ENCODE assay signal across 17 mouse cellular contexts in the genomic region with DNA sequence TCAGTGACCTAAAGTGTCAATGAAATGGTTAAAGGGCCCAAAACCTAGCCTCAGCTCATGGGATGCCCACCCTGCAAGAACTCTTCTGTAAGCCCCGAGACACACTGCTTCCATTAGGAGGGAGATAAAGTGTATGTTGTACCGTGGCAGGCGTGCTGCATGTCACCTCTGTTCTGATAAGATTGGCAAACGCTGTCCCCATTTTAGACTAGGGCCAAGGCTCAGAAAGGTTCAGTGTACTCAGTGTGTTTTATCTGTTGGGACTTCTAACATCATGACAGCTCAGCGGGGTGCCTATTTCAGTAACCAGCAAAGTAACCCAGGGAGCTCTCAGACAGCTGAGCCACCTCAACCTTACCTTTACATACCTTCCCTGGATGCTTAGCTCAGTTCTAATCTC.
DNase-seq lines count a peak whose midpoint lies in the region; ATAC-seq and TF ChIP-seq lines count a peak whose summit lies in the region.
"Had no signal": no experiment of that assay in that cellular context is flagged by ENCODE, and none has a peak within 500 bp of the region (broad histone marks: within the 10 kb centered on the region; RNA-seq: fewer than 3 reads in every experiment).

No protein-coding gene starts in this region.

- H3K4me3 ChIP-seq in heart, embryonic 13.5 days: no peak overlapping the region
- H3K4me3 ChIP-seq in stomach, embryonic 14.5 days (ENCODE audit: low read depth, low read length): no peak overlapping the region
- no peak overlapping the region for H3K4me3 ChIP-seq in stomach, postnatal 0 days (ENCODE audit: low read depth, low read length)
- peak overlapping the region in 1 of 2 experiments; percentile 33; a peak in 2 of 4 replicates for H3K4me3 ChIP-seq in liver, embryonic 14.5 days (ENCODE audit: insufficient read depth in 1 of 2, low read depth in 2 of 2, low read length in 2 of 2)
- H3K4me3 ChIP-seq: gastrocnemius, adult 2 months; midbrain, embryonic 10.5 days had no signal

- intact Hi-C loops in heart, postnatal 36 days (cut with DNase I): no loop called here

- no peak for DNase-seq in heart, postnatal 36 days
- DNase-seq in stomach, postnatal 0 days (ENCODE audit: low spot score): no peak
- DNase-seq in liver, embryonic 14.5 days (ENCODE audit: low read depth in 3 of 3, low spot score in 3 of 3): peak; percentile 78 to 80 (median 78)
- DNase-seq in thymus, postnatal 36 days: no peak
- DNase-seq in adrenal gland, adult (ENCODE audit: inconsistent age in 2 of 2, low spot score in 1 of 2): no peak
- DNase-seq in frontal cortex, adult 2 months (ENCODE audit: extremely low spot score in 1 of 2, low spot score in 1 of 2): no peak
- DNase-seq: adrenal gland, adult 8-10 months; cerebellum, postnatal 36 days; gastrocnemius, adult 2 months; heart, postnatal 10 days; lung, adult 2 months; thymus, postnatal 25 days had no signal

- no peak for TF ChIP-seq EP300 in stomach, postnatal 0 days (optimal IDR thresholded peaks at IDR 0.05)
- TF ChIP-seq EP300 in liver, embryonic 14.5 days (IDR thresholded peaks at IDR 0.05; ENCODE audit: low read depth): peak; percentile 90

- TF ChIP-seq CTCF in stomach, postnatal 0 days (IDR thresholded peaks at IDR 0.05; ENCODE audit: low read depth): no peak
- no peak for TF ChIP-seq CTCF in liver, embryonic 14.5 days (IDR thresholded peaks at IDR 0.05; ENCODE audit: low read depth)

- peaks cover 52% of the 10 kb centered on the region for H3K4me1 ChIP-seq in heart, embryonic 13.5 days
- H3K4me1 ChIP-seq in stomach, embryonic 14.5 days (ENCODE audit: control insufficient read depth, insufficient read depth, low read length): peaks cover 15% of the 10 kb centered on the region; the same call in 1 of the 2 replicates
- 0 out of 2 replicates have a peak, but pooled peaks cover 2% of the 10 kb centered on the region for H3K4me1 ChIP-seq in stomach, postnatal 0 days (replicated peaks; ENCODE audit: control insufficient read depth, insufficient read depth)
- peaks cover 56 to 61% of the 10 kb centered on the region in 2 experiments for H3K4me1 ChIP-seq in liver, embryonic 14.5 days (replicated peaks; ENCODE audit: control insufficient read depth in 2 of 2, insufficient read depth in 2 of 2, low read length in 1 of 2)

- H3K9me3 ChIP-seq in heart, embryonic 13.5 days: no peaks in the 10 kb centered on the region
- H3K9me3 ChIP-seq in stomach, embryonic 14.5 days (ENCODE audit: control insufficient read depth, low read depth, low read length): no peaks in the 10 kb centered on the region
- no peaks in the 10 kb centered on the region for H3K9me3 ChIP-seq in stomach, postnatal 0 days (ENCODE audit: control insufficient read depth, low read length)
- H3K9me3 ChIP-seq in liver, embryonic 14.5 days (ENCODE audit: control insufficient read depth, low read length): no peaks in the 10 kb centered on the region
- H3K9me3 ChIP-seq: midbrain, embryonic 10.5 days had no signal

- no peaks in the 10 kb centered on the region for H3K36me3 ChIP-seq in heart, embryonic 13.5 days
- no peaks in the 10 kb centered on the region for H3K36me3 ChIP-seq in stomach, embryonic 14.5 days (ENCODE audit: control insufficient read depth, insufficient read depth, low read length)
- H3K36me3 ChIP-seq in stomach, postnatal 0 days (ENCODE audit: control insufficient read depth, insufficient read depth, low read length): no peaks in the 10 kb centered on the region
- H3K36me3 ChIP-seq in liver, embryonic 14.5 days (replicated peaks; ENCODE audit: control insufficient read depth, insufficient read depth, low read depth): no peaks in the 10 kb centered on the region
- H3K36me3 ChIP-seq: midbrain, embryonic 10.5 days had no signal

- peaks cover 16% of the 10 kb centered on the region; the same call in 1 of the 2 replicates for H3K27me3 ChIP-seq in heart, embryonic 13.5 days (replicated peaks)
- no peaks in the 10 kb centered on the region for H3K27me3 ChIP-seq in stomach, embryonic 14.5 days (ENCODE audit: control insufficient read depth, insufficient read depth, low read length)
- no peaks in the 10 kb centered on the region for H3K27me3 ChIP-seq in stomach, postnatal 0 days (ENCODE audit: control insufficient read depth, insufficient read depth, low read length)
- no peaks in the 10 kb centered on the region for H3K27me3 ChIP-seq in liver, embryonic 14.5 days (ENCODE audit: control insufficient read depth, insufficient read depth, low read length)

- H3K27ac ChIP-seq in heart, embryonic 13.5 days (replicated peaks): peak overlapping the region; percentile 45
- H3K27ac ChIP-seq in stomach, embryonic 14.5 days (ENCODE audit: low read length): no peak overlapping the region
- no peak overlapping the region for H3K27ac ChIP-seq in stomach, postnatal 0 days (replicated peaks)
- peak overlapping the region; percentile 99 for H3K27ac ChIP-seq in liver, embryonic 14.5 days
- H3K27ac ChIP-seq: gastrocnemius, adult 2 months; kidney, postnatal 0 days; midbrain, embryonic 10.5 days had no signal

- 10% methylated on average over 5 of the region's 5 CpGs for WGBS in heart, embryonic 13.5 days
- 54% methylated on average over 5 of the region's 5 CpGs for WGBS in stomach, embryonic 14.5 days
- WGBS in stomach, postnatal 0 days: 62% methylated on average over 5 of the region's 5 CpGs
- 3% methylated on average over 5 of the region's 5 CpGs for WGBS in liver, embryonic 14.5 days (ENCODE audit: insufficient replicate concordance)

- H3K9ac ChIP-seq in heart, embryonic 13.5 days: no peak overlapping the region
- H3K9ac ChIP-seq in stomach, embryonic 14.5 days (replicated peaks; ENCODE audit: low read depth, low read length): no peak overlapping the region
- no peak overlapping the region for H3K9ac ChIP-seq in stomach, postnatal 0 days (ENCODE audit: low read length)
- peak overlapping the region; percentile 78 for H3K9ac ChIP-seq in liver, embryonic 14.5 days (replicated peaks)

- no peak for ATAC-seq in heart, embryonic 13.5 days (ENCODE audit: extremely low read depth, insufficient number of reproducible peaks, low FRiP score, low TSS enrichment)
- peak; percentile 50; the same call in 1 of the 2 replicates for ATAC-seq in stomach, embryonic 14.5 days (ENCODE audit: insufficient number of reproducible peaks, insufficient read depth, low FRiP score, low read depth)
- no peak for ATAC-seq in stomach, postnatal 0 days (ENCODE audit: low FRiP score, low TSS enrichment)
- ATAC-seq in liver, embryonic 14.5 days (ENCODE audit: insufficient read depth): peak; percentile 80
- ATAC-seq: forebrain, embryonic 14.5 days had no signal

- no peak overlapping the region for H3K4me2 ChIP-seq in heart, embryonic 13.5 days
- H3K4me2 ChIP-seq in stomach, embryonic 14.5 days (replicated peaks; ENCODE audit: low read depth, low read length): no peak overlapping the region
- H3K4me2 ChIP-seq in stomach, postnatal 0 days (replicated peaks; ENCODE audit: low read depth): no peak overlapping the region
- H3K4me2 ChIP-seq in liver, embryonic 14.5 days (ENCODE audit: low read depth): peak overlapping the region; percentile 79

Comparison
In these comparisons a context has a peak if more than half of its experiments do, and no peak if none do; other contexts are left out.
1. ATAC-seq: peak in stomach, embryonic 14.5 days (single experiment) and liver, embryonic 14.5 days (single experiment); none in heart, embryonic 13.5 days (single experiment) and stomach, postnatal 0 days (single experiment).
2. H3K27ac ChIP-seq: peak in heart, embryonic 13.5 days (single experiment) and liver, embryonic 14.5 days (single experiment); none in stomach, embryonic 14.5 days (single experiment) and stomach, postnatal 0 days (single experiment).
3. DNase-seq: peak in liver, embryonic 14.5 days (3 of 3); none in heart, postnatal 36 days (0 of 2), stomach, postnatal 0 days (single experiment), thymus, postnatal 36 days (0 of 2), adrenal gland, adult (0 of 2) and frontal cortex, adult 2 months (0 of 2).